Mouse (Mus musculus) right cerebral cortex, postnatal 10 days (tissue): ENCODE measurements around the gene 4930432M17Rik.

Source experiments
- DNase-seq, 2 experiments: peaks; one replicate each; pipeline ENCODE4 v3.0.0; 2021; ENCODE audit warnings: low spot score in 2 of 2

4930432M17Rik gene

DNA sequence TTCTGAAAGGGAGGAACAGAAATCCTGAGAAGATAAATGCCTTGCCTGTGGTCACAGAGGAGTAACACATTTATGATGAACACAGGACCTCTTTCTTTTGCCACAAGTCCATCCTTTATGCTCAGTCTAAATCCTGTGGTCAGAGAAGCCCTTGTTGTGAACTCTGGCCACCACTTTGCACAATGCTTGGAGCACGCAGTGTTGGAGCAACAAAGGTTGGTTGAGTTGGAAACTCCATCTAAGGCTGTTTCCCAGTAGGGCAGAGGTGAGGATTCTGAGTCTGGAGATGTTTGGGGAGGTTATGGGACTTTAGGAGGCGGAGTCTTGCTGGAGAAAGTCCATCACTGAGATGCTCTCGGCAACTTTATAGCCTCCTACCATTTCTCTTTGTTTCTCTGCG lies 36.5 kb downstream of the 4930432M17Rik start:
- DNase-seq = no peak

GRCm38 (mm10) chr3:121710894-121711531 lies 40.5 kb downstream of the 4930432M17Rik start:
- no peak for DNase-seq

DNA sequence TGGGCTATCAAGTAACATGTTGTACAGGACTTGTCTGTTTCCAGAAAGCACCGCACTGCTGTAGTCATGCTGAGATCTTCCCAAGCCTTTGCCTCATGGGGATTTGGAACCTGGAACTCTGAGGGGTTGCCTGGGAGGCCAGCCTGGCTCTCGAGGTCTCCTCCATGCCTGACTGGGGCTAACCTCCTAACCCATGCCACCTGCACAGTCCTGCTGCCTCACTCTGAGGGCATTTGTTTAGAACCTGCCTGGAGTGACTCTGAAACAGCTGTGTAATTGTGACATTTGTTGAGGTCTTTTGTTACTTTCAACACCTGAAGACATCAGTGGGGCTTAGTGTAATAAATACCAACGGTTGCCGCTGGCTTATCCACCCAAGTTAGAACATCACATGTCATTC lies 41.7 kb downstream of the 4930432M17Rik start:
- DNase-seq = no peak

GRCm38 (mm10) chr3:121713151-121713701 lies 42.7 kb downstream of the 4930432M17Rik start:
- no peak for DNase-seq

DNA sequence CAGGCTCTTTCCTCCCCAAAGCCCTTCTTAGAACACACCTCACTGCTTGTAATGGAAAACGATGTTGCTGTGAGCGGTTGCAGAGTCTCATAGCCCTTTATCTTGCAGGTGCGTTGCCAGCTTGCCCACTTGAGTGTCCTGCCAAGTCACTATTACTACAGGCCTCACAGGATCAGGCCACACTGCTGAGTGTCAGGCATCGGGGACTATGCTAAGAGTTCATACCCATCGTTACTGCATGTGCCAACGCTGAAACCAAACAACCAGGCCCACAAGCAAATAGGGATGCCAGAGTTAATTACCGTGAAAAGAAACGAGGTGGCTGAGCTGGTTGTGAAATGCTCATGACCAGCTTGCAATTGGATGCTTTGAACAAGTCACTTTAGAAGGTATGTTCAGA lies 43.3 kb downstream of the 4930432M17Rik start:
- no peak for DNase-seq

- no peak for DNase-seq
Measured at GRCm38 (mm10) chr3:121714461-121714860, 43.9 kb downstream of the 4930432M17Rik start.

- DNase-seq = no peak
Measured at GRCm38 (mm10) chr3:121715336-121715735, 44.8 kb downstream of the 4930432M17Rik start.

DNA sequence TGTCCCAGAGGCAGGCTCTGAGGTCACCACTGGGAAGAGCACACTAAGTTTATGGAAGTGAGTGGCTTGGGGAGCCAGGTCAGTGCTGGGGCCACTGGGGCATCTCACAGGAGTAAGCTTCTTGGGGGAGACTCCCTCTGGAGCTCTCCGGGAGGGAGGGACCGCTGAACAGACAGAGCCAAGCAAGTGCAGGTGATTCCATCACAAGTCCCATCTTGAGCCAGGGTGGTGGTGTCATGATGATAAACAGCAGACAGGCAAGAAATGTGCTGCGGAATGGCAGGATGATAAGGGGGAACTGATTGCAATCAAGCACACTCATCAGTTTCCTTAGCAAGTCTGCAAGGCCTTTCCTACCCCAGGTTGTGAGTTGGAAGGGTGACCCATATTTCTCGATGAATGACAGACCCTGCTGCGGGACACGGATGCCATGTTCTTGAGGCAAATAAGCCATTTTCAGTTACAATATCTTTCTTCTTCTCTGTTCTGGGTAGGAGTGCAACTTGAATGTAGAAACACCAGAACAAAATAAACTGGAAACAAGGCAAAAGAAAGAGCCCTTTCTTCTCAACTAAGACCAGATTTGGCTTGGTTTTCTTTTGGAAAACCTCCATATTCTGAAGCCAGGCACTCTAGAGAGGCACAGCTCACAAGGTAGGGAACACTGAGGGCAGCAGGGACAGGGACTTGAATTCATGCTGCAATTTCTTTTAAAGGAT lies 45.3 kb downstream of the 4930432M17Rik start:
- DNase-seq = no peak

GRCm38 (mm10) chr3:121716480-121716879 lies 45.9 kb downstream of the 4930432M17Rik start:
- no peak for DNase-seq

DNA sequence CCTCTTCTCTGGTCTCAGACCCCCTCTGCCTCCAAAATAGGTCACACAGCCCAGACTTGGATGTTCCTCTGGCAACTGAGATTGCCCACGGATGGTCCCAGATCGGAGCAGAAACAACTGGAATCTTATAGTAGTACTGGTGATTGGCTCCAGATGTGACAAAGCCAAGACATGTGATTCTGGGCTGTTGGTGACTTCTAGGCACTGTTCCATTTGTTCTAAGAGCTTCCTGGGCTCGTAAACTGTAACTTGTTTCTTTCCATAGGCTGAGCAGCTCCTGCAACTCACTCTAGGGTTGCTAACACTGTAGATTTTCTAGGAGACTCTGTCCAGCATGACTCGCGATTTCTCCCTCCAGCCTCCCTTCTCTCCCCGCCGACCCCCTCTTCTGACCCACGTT lies 48.1 kb downstream of the 4930432M17Rik start:
- no peak for DNase-seq

DNA sequence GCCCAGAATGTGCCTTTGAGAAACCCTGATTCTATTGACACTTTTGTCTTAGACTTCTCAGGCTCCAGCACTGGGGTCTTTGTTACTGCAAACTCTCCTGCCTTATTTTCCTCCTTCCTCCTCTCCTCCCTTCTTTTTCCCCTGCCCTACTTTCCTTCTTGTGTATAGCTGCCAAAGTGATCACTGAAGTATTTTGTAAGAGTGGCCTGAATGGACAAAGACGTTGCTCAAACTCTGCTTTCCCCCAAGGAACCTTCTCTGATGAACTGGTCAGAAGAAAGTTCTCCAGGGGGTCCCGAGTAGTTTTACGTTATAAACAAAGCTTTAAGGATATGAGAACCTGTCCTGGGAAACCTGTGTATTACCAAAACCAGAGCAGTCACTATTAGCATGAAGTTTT lies 49.1 kb downstream of the 4930432M17Rik start:
- DNase-seq = no peak

GRCm38 (mm10) chr3:121720801-121721690 lies 50.5 kb downstream of the 4930432M17Rik start:
- no peak for DNase-seq

DNA sequence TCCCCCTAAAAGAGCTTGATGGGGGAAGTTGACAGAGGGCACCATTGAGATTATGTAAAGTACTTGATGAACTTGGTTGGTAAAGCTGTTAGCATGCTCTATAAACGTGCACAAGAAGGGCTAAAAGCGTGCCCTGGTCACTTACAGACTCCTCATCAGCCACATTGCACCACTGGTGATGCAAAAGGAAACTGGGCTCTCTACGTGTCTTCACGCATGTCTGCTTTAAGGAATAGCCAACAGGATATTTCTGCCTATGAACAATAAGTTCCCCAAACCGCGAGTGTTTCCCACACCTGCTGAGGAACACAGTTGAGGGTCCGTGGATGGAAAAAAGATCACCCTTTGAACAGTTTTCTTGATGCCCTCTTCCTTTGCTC lies 51.1 kb downstream of the 4930432M17Rik start:
- DNase-seq = no peak

- DNase-seq = peak; percentile 88 to 90
Measured at GRCm38 (mm10) chr3:121722971-121723844, 52.6 kb downstream of the 4930432M17Rik start, which contains the start of gene F3. Gene F3 (plus strand): TSS chr3:121723537.

- peak; percentile 43 to 53 for DNase-seq
Measured at GRCm38 (mm10) chr3:121723968-121724524, 53.5 kb downstream of the 4930432M17Rik start.

DNA sequence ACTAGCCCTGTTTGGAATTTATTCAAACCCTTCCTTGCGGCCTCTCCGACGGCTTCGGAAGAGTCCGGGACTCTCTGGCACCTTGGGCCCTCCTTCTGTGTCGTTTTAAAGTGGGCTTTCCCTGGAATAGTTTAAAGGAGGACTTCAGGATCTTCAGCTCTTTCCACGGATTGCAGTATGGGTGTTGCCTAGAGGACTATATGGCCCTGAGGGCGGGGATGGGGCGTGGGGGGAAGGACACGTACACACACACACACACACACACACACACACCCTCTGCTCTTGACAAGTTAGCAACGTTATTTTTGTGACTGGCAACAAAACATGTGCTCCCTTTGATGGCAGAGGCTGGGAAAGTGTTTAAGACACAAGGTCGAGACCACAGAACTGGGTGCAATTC lies 54.0 kb downstream of the 4930432M17Rik start:
- peak in 1 of 2 experiments; percentile 14 for DNase-seq

DNA sequence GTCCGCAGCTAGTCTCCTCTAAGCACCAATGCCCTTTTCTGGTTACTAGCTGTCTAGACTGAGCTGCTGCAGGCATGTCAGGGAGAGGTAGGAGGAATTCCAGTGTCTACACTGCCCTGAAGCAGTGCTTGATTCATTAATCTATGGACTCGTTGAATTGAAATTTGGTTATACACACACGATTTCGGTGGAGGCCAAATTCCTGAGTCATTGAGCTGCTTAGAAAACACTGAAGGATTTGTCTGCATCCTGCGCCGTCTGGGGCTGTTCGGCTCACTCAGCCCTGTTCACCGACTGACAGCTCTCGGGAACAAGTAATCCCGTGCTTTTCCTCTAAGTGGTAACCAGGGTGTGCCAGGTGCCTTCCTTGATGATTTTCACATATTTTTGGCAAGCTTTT lies 55.1 kb downstream of the 4930432M17Rik start:
- DNase-seq = no peak

GRCm38 (mm10) chr3:121729678-121730077 lies 59.1 kb downstream of the 4930432M17Rik start:
- no peak for DNase-seq
